Mouse (Mus musculus): ENCODE measurements around the gene Glod5. TPM values are rescaled to one million over a fixed set of nuclear protein-coding genes. Genes with fewer than 3 reads are reported as not detected.
"Not testable (repeated sequence)": the region's sequence is repeated elsewhere in the genome, so short reads cannot be mapped to it uniquely, and the experiment has no call there.

Glod5 gene
- not detected in 2 replicates for polyA plus RNA-seq (2012; rRNA removed)

DNA sequence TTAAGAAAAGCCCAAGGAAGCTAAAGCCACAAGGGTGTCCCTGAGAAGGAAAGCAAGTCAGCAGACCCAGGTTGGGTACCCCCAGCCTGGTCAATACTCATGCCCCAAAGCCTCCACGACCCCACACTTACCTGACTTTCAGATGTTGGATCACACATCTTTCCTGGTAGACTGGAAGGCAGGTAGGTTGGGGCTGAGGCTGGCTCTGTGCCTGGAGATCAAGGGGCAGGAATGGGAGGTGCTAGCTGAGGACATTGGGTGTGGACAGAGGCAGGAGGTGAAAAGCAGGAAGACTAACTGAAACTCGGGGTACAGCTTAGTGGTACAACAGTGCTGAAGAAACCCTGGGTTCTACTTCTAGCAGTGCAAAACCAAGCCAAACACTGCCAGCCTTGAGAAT lies at the start of gene Glod5:
Glod5 (minus strand) TSS at position 207 of the 400 bp plus-strand sequence.
- no peaks in the 10 kb centered on the region for H3K36me3 ChIP-seq (ENCODE audit: control insufficient read depth, insufficient read depth, low read length)
- no peak within 1 kb of the TSS for H3K4me3 ChIP-seq (ENCODE audit: extremely low read depth, insufficient read depth, insufficient read length)
- no peaks in the 10 kb centered on the region for H3K27me3 ChIP-seq (ENCODE audit: control insufficient read depth, insufficient read depth, low read length)
- no peak for DNase-seq (ENCODE audit: low read depth in 1 of 2, low spot score in 2 of 2)
- no peaks in the 10 kb centered on the region for H3K4me1 ChIP-seq (ENCODE audit: control insufficient read depth, insufficient read depth, insufficient read length)
- no peak for TF ChIP-seq CTCF (IDR thresholded peaks at IDR 0.05; ENCODE audit: extremely low read depth, insufficient read depth, insufficient read length, insufficient replicate concordance)
- no peak for TF ChIP-seq POLR2A (IDR thresholded peaks at IDR 0.05; ENCODE audit: low read depth, low read length)
- WGBS, result 53% methylated on average over 2 of the region's 2 CpGs
- no peak within 1 kb of the TSS for H3K27ac ChIP-seq (ENCODE audit: insufficient read depth, low read length)

DNA sequence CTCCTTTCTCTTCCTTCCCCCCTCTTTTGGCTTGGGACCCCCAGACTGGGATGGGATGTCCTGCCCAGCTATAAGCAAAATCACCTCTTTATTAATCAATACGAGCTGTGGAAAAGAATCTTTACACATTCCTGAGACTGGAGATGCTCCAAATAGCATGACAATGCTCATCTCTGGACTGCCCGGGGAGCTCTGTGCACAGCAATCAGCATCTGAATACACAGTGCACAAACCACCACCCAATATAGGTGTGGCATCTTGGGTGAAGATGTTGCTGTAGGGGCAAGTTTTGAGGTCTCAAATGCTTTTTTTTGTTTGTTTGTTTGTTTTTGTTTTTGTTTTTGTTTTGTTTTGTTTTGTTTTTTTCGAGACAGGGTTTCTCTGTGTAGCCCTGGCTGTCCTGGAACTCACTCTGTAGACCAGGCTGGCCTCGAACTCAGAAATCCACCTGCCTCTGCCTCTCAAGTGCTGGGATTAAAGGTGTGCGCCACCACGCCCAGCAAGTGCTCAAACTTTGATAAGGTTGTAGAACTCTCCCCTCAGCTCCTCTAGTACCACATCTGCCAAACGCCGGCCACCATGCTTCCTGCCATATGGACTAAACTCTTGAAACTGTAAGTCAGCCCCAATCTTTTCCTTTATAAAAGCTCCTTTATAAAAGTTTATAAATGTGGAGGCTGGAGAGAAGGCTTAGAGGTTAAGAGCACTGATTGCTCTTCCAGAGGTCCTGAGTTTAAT lies 32.9 kb upstream of the Glod5 start:
- H3K4me3 ChIP-seq (ENCODE audit: extremely low read depth, insufficient read depth, insufficient read length); H3K27ac ChIP-seq (ENCODE audit: insufficient read depth, low read length); DNase-seq (ENCODE audit: low read depth in 1 of 2, low spot score in 2 of 2); H3K4me1 ChIP-seq (ENCODE audit: control insufficient read depth, insufficient read depth, insufficient read length); H3K27me3 ChIP-seq (ENCODE audit: control insufficient read depth, insufficient read depth, low read length); H3K36me3 ChIP-seq (ENCODE audit: control insufficient read depth, insufficient read depth, low read length): not testable (repeated sequence)
- 81% methylated on average over 8 of the region's 8 CpGs for WGBS

GRCm38 (mm10) chrX:8033009-8033408 lies 14.7 kb upstream of the Glod5 start:
- Histone ChIP-seq H3K4me3 (ENCODE audit: extremely low read depth, insufficient read depth, insufficient read length) (no peak overlapping the region), H3K36me3 (ENCODE audit: control insufficient read depth, insufficient read depth, low read length) (no peaks in the 10 kb centered on the region), H3K27me3 (ENCODE audit: control insufficient read depth, insufficient read depth, low read length) (no peaks in the 10 kb centered on the region), H3K4me1 (ENCODE audit: control insufficient read depth, insufficient read depth, insufficient read length) (no peaks in the 10 kb centered on the region), H3K27ac (ENCODE audit: insufficient read depth, low read length) (no peak overlapping the region)
- WGBS, result 67% methylated on average over 1 of the region's 1 CpGs
- DNase-seq (ENCODE audit: low read depth in 1 of 2, low spot score in 2 of 2), result no peak
- no peak for TF ChIP-seq POLR2A (IDR thresholded peaks at IDR 0.05; ENCODE audit: low read depth, low read length)
- no peak for TF ChIP-seq CTCF (IDR thresholded peaks at IDR 0.05; ENCODE audit: extremely low read depth, insufficient read depth, insufficient read length, insufficient replicate concordance)

DNA sequence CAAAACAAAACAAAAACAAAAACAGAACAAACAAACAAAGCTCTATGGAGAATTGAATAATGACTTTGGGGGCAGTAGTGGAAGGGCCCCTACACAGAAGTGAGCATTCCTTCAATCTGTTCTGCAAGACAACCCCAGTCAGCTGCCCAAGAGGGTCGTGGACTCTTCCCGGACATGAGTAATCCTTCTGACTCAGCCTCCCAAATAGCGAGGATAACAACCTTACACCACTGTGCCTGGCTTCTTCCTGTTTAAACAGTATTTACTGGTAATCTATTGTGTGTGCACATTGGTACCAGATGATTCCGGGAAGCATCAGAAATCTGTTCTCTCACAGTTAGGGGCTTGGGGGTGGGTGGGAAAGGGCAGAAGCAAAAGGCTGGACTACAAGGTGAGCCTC lies 8.5 kb upstream of the Glod5 start:
- Histone ChIP-seq H3K27me3 (ENCODE audit: control insufficient read depth, insufficient read depth, low read length) (no peaks in the 10 kb centered on the region), H3K4me3 (ENCODE audit: extremely low read depth, insufficient read depth, insufficient read length) (no peak overlapping the region), H3K36me3 (ENCODE audit: control insufficient read depth, insufficient read depth, low read length) (no peaks in the 10 kb centered on the region), H3K4me1 (ENCODE audit: control insufficient read depth, insufficient read depth, insufficient read length) (no peaks in the 10 kb centered on the region), H3K27ac (ENCODE audit: insufficient read depth, low read length) (no peak overlapping the region)
- no peak for TF ChIP-seq CTCF (IDR thresholded peaks at IDR 0.05; ENCODE audit: extremely low read depth, insufficient read depth, insufficient read length, insufficient replicate concordance)
- no peak for TF ChIP-seq POLR2A (IDR thresholded peaks at IDR 0.05; ENCODE audit: low read depth, low read length)
- 59% methylated on average over 4 of the region's 4 CpGs for WGBS
- no peak for DNase-seq (ENCODE audit: low read depth in 1 of 2, low spot score in 2 of 2)

DNA sequence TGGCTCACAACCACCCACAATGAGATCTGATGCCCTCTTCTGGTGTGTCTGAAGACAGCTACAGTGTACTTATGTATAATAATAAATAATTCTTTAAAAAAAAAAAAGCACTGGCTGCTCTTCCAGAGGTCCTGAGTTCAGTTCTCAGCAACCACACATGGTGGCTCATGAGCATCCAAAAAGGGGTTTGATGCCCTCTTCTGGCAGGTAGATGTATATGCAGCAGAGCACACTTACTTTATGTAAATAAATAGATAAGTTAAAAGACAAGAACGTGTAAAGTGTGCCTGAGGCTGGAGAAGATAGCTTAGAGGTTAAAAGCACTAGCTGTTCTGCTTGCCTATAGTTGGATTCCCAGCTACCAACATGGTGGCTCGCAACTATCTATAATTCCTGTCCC lies 6.5 kb upstream of the Glod5 start:
- 69% methylated on average over 2 of the region's 2 CpGs for WGBS
- no peaks in the 10 kb centered on the region for H3K27me3 ChIP-seq (ENCODE audit: control insufficient read depth, insufficient read depth, low read length)
- no peaks in the 10 kb centered on the region for H3K36me3 ChIP-seq (ENCODE audit: control insufficient read depth, insufficient read depth, low read length)
- H3K27ac ChIP-seq (ENCODE audit: insufficient read depth, low read length), result no peak overlapping the region
- H3K4me3 ChIP-seq (ENCODE audit: extremely low read depth, insufficient read depth, insufficient read length), result no peak overlapping the region
- no peak for TF ChIP-seq CTCF (IDR thresholded peaks at IDR 0.05; ENCODE audit: extremely low read depth, insufficient read depth, insufficient read length, insufficient replicate concordance)
- no peak for TF ChIP-seq POLR2A (IDR thresholded peaks at IDR 0.05; ENCODE audit: low read depth, low read length)
- DNase-seq (ENCODE audit: low read depth in 1 of 2, low spot score in 2 of 2), result no peak
- no peaks in the 10 kb centered on the region for H3K4me1 ChIP-seq (ENCODE audit: control insufficient read depth, insufficient read depth, insufficient read length)

GRCm38 (mm10) chrX:8020111-8020778 lies 2.0 kb upstream of the Glod5 start:
- Histone ChIP-seq H3K27me3 (ENCODE audit: control insufficient read depth, insufficient read depth, low read length) (no peaks in the 10 kb centered on the region), H3K36me3 (ENCODE audit: control insufficient read depth, insufficient read depth, low read length) (no peaks in the 10 kb centered on the region), H3K4me1 (ENCODE audit: control insufficient read depth, insufficient read depth, insufficient read length) (no peaks in the 10 kb centered on the region), H3K4me3 (ENCODE audit: extremely low read depth, insufficient read depth, insufficient read length) (no peak overlapping the region), H3K27ac (ENCODE audit: insufficient read depth, low read length) (no peak overlapping the region)
- TF ChIP-seq CTCF (IDR thresholded peaks at IDR 0.05; ENCODE audit: extremely low read depth, insufficient read depth, insufficient read length, insufficient replicate concordance) (no peak), POLR2A (IDR thresholded peaks at IDR 0.05; ENCODE audit: low read depth, low read length) (no peak)
- 89% methylated on average over 2 of the region's 2 CpGs for WGBS
- DNase-seq (ENCODE audit: low read depth in 1 of 2, low spot score in 2 of 2), result no peak

- TF ChIP-seq CTCF (IDR thresholded peaks at IDR 0.05; ENCODE audit: extremely low read depth, insufficient read depth, insufficient read length, insufficient replicate concordance) (peak; percentile 40; the same call in 1 of the 2 replicates), POLR2A (IDR thresholded peaks at IDR 0.05; ENCODE audit: low read depth, low read length) (no peak)
- DNase-seq (ENCODE audit: low read depth in 1 of 2, low spot score in 2 of 2), result peak; percentile 9 to 15
- Histone ChIP-seq H3K36me3 (ENCODE audit: control insufficient read depth, insufficient read depth, low read length) (no peaks in the 10 kb centered on the region), H3K4me1 (ENCODE audit: control insufficient read depth, insufficient read depth, insufficient read length) (no peaks in the 10 kb centered on the region), H3K27me3 (ENCODE audit: control insufficient read depth, insufficient read depth, low read length) (no peaks in the 10 kb centered on the region), H3K4me3 (ENCODE audit: extremely low read depth, insufficient read depth, insufficient read length) (no peak overlapping the region), H3K27ac (ENCODE audit: insufficient read depth, low read length) (no peak overlapping the region)
- WGBS, result 12% methylated on average over 5 of the region's 5 CpGs
Measured at GRCm38 (mm10) chrX:8017142-8017541, 1.1 kb downstream of the Glod5 start.

GRCm38 (mm10) chrX:8015675-8016074 lies 2.6 kb downstream of the Glod5 start:
- not testable (repeated sequence) for H3K36me3 ChIP-seq (ENCODE audit: control insufficient read depth, insufficient read depth, low read length); H3K4me1 ChIP-seq (ENCODE audit: control insufficient read depth, insufficient read depth, insufficient read length); H3K27me3 ChIP-seq (ENCODE audit: control insufficient read depth, insufficient read depth, low read length); H3K27ac ChIP-seq (ENCODE audit: insufficient read depth, low read length); H3K4me3 ChIP-seq (ENCODE audit: extremely low read depth, insufficient read depth, insufficient read length); DNase-seq (ENCODE audit: low read depth in 1 of 2, low spot score in 2 of 2)
- whole genome bisulfite sequencing, result 34% methylated on average over 7 of the region's 7 CpGs
